Mouse (Mus musculus): ENCODE measurements around the gene Dennd4b.
A peak's percentile ranks its signal among the peaks of the same experiment; 100 is the strongest.
"Not testable (repeated sequence)": the region's sequence is repeated elsewhere in the genome, so short reads cannot be mapped to it uniquely, and the experiment has no call there.

Gene Dennd4b

DNA sequence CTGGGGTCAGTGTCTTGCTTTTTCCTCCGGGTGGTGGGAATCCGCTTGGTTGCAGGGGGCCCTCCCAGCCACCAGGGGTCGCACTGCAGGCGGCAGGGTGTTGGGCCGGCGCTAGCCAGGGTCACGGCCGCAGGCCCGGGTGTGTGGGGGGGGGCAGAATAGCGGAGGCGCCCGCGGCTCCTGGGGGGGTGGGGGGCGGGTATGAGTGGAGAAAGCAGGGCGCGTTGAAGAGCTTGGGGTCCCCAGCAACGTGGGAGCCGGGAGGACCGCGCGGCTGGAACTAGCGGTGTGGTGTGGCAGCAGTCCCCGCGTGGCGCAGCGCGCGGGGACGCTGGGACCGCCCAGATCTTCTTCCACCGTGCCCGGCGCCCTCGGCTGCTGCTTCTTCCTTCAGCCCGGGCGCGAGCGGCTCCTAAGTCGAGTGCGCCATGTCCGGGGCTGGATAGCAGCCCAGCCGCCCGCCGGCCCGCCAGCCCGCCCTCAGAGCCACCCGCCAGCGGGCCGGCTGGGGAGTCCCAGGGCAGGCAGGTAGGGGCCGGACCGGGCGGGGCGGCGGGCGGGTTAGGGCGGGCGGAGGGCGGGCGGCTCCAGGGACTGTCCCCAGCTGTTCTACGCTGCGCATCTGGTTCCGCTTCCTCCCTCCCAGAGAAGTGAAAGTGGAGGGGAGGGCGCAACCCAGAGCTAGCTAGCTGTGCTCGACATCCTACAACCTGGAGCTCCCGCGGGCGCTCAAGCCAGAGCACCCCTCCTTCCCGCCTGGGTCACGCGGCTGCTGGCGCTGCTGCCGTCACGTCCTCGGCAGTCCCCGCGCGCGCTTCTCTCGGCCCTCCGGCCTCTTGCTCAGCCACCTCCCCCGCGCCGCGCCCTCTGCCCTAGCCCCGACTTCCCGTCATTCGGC lies at the start of gene Dennd4b:
TSS of gene Dennd4b (plus strand) at position 152 of the 898 bp plus-strand sequence.
- peak; percentile 93 to 95 for DNase-seq (ENCODE audit: low read depth in 1 of 2, low spot score in 2 of 2)

DNA sequence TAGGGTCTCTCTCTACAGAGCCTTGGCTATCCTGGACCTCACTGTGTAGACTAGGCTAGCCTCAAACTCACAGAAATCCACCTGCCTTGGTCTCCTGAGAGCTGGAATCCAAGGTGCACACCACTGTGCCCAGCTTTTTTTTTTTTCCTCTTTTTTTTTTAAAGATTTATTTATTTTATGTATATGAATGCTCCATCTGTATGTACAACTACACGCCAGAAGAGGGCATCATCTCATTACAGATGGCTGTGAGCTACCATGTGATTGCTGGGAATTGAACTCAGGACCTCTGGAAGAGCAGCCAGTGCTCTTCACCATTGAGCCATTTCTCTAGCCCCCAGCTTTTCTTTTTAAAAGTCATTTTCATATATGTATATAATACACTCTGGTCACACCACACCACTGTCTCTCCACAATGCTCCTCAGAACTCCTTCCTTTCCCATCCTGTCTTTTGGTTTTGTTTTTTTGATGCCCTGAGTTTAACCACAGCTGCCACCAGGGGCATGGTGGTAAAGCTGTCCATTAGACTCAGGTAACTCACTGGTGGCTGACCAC lies 49.1 kb upstream of the Dennd4b start:
- no peak for DNase-seq (ENCODE audit: low read depth in 1 of 2, low spot score in 2 of 2)

DNA sequence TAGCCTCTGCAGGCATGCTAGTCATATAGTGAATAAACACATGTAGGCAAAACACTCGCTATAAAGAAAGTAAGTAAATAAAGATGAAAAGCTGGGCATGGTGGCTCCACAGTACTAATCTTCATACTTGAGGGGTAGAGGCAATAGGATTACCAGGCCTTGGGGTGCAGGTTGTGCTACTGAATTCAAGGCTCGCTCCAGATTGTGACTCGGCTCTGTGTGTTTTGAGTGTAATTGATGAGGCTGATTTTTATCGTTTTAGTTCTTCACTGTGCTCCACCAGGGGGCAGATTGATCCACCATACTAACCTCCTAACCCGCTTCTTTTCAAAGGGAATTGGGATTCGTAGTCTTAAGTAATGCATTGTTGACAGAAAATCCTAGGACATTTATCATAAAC lies 44.9 kb upstream of the Dennd4b start:
- DNase-seq (ENCODE audit: low read depth in 1 of 2, low spot score in 2 of 2): no peak

DNA sequence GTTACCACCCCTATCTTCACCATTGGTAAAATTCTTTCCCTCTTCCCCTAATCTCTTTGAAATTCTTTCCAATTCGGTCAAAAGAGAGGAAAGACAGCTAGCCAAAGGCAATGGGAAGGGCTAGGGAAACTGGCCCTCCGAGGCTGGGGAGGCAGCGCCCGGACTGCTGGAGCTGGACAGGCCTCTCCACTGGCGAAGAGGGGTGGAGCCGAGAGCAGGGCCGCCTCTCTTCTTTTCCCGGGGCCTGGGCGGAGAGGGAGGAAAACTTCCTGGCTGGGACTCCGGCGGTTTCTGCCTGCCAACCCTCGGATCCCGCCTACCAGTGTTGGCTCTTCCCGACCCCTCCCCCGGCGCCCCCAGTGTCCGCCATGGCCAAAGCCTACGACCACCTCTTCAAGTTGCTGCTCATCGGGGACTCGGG lies 44.4 kb upstream of the Dennd4b start:
- no peak for DNase-seq (ENCODE audit: low read depth in 1 of 2, low spot score in 2 of 2)

DNA sequence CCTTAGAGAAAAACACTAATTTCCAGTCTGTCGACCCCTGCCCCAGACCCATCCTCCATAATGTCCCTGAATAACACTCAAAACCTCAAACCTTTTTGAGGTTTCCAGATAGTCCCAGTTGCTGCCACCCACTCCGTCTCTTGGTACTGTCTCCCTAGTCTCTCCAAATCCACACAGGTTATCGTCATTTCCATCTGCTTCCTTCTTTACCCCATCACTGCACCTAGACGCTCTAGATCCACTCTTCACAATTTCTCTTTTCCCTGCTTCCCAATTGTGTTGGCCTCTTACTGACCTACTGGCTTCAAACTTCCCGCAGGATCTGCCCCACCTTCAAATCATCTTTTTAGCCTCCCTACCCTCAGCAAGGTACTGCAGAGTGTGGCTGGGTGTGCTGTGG lies 43.9 kb upstream of the Dennd4b start:
- no peak for DNase-seq (ENCODE audit: low read depth in 1 of 2, low spot score in 2 of 2)

DNA sequence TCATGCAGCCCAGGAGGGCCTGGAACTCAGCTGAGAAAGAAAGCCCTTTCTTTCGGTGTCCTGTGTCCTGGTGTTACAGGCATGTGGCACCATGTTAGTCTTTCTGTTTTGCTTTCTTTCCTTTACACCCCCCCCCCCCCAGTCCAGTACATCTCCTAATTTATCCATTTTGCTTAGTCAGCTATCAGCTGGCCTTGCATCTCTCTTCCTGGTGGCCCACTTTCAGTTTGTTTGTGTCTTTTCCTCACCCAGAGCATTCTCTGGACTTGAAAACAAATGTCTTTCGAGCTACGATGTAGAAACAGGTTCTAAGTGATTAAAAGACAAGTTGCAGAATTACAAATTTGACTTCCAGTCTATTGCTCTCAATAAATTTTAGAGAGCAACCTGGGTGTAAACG lies 42.5 kb upstream of the Dennd4b start:
- DNase-seq (ENCODE audit: low read depth in 1 of 2, low spot score in 2 of 2): no peak

DNA sequence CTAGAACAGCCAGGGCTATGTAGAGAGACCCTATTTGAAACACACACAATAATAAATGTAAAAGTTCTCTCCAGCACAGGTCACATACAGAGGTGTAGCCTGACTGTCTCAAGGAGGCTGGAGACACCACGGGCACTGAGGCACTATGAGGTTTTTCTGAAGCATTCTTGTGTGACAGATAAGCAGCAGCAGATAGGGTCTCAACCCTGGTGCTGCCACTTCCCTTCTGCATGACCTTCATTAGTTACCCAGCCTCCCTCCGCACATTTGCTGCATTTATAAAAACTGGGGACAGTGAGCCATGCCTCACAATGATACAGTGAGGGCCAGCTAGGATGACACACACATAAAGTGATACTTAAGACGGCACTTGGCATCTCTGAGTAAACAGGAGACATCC lies 42.0 kb upstream of the Dennd4b start:
- no peak for DNase-seq (ENCODE audit: low read depth in 1 of 2, low spot score in 2 of 2)

DNA sequence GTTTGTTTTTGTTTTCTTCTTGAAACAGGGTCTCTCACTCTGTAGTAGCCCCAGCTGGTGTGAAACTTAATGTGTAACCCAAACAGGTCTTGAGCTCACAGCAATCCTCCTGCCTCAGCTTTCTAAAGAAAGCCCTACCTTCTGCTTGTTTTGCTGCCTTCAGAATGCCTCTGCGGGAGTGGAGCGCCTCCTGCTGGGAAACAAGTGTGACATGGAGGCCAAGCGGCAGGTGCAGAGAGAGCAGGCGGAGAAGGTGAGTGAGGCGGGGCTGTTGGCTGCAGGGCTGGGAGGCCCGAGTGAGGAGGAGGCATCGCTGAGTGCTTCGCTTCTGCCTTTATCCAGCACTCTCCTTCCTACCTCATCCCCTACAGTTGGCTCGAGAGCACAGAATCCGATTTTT lies 40.7 kb upstream of the Dennd4b start:
- DNase-seq (ENCODE audit: low read depth in 1 of 2, low spot score in 2 of 2): no peak

DNA sequence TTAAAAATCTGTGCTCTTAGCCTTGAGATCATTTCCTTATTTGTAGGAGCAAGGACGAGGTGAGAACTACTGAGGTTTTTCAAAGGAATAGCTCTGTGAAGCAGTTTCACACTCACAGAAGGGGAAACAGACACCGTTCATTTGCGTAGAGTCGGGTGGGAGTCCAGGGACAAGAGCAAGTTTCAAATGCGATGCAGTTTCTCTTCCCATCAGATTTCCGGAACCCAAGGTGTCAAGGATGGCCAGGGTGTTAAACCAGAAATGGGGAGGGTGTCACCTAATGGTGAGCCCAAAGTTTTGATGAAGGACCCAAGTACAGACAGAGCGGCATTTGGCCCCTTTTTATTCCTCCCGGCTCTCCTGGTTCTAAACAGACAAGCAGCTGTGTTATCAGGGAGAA lies 33.9 kb upstream of the Dennd4b start:
- no peak for DNase-seq (ENCODE audit: low read depth in 1 of 2, low spot score in 2 of 2)

DNA sequence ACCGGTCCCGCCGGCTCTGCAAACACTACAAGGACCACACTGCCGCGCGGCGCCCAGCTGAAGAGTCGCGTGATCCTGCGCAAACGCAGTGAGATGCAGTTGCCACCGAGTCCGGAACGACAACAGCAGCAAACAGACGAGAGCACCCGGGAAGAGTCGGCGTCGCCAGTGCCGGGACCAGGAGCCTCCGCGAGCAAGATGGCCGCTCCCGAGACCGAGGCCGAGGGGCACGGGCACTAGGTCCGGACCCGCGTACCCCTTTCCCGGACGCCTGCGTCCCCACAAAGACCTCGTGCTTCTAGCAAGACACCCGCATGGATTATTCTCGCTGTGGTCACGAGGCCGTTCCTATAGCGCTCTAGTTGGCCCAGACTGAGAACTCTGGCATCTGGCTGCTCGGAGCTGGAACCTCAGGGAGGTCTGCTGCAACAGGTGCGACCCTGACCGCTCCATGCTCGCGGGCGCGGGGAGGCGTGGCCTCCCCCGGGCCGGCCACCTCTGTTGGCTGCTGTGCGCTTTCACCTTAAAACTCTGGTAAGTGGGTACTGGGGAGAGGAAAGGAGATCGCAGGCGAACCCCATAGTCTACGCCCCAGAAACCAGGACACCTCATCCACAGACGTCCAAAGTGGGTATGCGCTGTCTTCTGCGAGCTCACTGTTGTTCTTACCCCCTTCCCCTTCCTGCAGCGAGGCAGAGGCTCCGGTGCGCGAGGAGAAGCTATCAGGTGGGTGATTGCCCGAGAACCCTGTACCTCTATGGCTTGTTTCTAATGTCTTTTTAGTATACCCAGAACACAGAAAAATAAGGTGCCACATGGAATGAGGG lies 33.3 kb upstream of the Dennd4b start, which contains the start of gene Jtb:
TSS of gene Jtb (plus strand) at position 91 of the 827 bp plus-strand sequence.
- DNase-seq (ENCODE audit: low read depth in 1 of 2, low spot score in 2 of 2): peak; percentile 78 to 83

DNA sequence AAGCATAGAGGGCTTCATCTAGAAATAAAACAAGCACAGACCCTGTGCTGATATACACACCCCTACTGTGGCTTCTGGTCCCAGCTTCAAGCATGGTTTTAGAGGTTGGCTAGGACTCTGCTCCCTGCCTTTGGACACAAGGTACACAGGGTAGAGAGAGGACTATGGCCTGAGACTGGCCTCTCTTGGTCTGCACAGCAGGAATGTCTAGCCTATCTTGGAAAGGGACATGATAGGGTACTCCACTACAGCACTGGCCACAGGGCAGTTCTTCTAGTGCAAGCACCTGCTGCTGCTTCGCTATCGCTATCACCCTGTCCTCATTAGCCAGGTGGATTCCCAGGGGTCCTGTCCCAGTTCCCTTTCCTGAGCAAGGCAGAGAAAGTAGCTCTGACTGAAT lies 23.7 kb upstream of the Dennd4b start:
- DNase-seq (ENCODE audit: low read depth in 1 of 2, low spot score in 2 of 2): no peak

DNA sequence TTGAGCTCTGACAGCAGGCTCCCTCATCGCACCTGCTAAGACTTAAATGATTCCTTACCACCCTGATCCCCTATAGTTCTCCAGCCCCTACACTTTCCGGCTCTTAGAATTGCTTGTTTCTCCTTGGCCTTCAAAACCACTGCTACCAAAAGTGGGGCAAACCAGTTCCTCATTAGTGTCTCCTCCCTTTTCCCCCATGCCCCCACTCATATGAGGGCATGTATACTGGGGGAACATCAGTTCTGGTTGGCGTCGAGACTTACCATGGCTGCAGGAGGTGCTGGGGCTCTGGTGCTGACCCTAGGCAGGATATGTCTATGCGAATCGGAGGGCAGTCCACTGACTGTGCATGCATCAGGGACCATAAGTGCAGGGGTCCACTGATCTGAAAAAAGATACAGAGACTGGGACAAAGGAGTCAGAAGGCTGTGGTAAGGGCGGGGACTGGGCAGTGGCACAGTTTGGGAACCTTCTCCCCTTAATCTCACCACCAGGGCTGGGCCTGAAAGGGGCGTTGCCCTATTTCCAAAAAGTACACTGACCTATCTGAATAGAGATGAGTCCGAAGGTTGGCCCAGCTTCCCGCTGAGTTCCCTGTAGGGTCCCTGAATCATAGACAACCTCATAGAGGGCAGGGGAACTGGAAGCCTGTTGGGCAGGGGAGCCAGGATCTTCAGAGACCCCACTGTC lies 23.2 kb upstream of the Dennd4b start:
- DNase-seq (ENCODE audit: low read depth in 1 of 2, low spot score in 2 of 2): no peak

DNA sequence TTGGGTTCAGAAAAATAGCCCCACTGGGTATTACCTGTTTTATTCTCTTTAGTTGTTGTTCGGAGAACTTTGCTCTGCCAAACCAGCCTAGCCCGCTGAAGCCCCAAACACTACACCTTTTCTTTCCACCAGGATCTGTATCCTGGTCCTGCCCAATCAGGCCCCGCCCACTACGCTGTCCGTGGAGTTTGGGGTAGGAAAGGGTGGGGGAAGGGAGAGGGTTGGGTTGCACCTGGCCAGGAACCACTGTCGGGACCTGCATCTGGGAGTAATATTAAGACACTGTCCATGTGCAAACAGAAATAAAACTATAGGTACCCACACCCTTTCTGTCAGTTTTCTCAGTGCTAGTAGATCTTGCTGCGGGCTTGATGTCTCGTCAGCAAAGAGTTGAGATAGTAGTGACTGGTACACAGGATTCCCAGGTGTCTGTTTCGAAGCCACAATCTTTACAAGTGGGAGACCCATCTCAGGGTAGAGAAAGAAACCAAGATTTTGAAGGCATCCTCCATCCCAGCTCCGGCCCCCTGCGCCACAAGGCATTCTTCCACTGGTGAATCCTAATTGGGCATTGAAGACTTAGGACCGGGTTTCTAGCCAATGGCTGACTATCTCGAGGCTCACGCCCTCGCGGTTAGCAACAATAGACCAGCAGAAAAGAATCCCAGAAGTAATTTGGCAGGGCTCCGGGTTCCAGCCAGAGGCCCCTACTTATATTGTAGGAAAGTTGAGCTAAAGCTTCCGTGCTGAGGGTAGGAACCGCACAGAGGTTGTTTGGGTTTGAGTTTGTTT lies 21.8 kb upstream of the Dennd4b start, which contains the start of gene Creb3l4:
TSS of gene Creb3l4 (minus strand) at position 529 of the 792 bp plus-strand sequence.
- DNase-seq (ENCODE audit: low read depth in 1 of 2, low spot score in 2 of 2): no peak

DNA sequence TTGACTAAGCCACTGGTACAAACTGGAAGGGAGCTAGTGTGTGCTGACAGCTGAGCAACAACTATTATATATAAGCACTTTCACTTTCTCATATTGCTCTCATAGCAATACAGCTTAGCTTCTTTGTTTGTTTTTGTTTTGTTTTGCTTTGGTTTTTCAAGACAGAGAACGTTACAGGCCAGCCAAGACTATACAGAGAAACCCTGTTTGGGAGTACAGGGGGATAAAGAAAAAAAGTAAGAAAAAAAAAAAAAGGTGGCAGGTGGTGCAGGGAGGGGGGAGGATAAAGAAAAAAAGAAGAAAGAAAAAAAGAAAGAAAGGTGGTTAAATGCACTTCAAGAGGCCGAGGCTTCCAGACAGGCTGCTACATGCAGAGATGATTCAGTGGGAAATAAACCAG lies 19.6 kb upstream of the Dennd4b start:
- DNase-seq (ENCODE audit: low read depth in 1 of 2, low spot score in 2 of 2): no peak

DNA sequence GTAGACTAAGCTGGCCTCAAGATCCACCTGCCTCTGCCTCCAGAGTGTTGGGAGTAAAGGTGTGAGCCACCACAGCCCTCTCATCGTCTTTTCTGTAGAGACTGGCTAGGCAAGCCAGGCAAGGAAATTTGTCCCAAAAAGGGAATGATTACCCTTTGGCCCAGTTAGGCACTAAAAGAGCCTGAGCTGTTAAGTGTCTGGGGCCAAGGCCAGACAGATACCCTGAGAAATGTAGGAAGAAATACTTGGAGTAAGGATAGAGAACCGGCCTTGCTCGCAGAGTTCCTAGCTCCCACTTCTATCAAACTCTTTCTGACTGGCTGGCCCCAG lies 17.4 kb upstream of the Dennd4b start:
- DNase-seq (ENCODE audit: low read depth in 1 of 2, low spot score in 2 of 2): no peak

DNA sequence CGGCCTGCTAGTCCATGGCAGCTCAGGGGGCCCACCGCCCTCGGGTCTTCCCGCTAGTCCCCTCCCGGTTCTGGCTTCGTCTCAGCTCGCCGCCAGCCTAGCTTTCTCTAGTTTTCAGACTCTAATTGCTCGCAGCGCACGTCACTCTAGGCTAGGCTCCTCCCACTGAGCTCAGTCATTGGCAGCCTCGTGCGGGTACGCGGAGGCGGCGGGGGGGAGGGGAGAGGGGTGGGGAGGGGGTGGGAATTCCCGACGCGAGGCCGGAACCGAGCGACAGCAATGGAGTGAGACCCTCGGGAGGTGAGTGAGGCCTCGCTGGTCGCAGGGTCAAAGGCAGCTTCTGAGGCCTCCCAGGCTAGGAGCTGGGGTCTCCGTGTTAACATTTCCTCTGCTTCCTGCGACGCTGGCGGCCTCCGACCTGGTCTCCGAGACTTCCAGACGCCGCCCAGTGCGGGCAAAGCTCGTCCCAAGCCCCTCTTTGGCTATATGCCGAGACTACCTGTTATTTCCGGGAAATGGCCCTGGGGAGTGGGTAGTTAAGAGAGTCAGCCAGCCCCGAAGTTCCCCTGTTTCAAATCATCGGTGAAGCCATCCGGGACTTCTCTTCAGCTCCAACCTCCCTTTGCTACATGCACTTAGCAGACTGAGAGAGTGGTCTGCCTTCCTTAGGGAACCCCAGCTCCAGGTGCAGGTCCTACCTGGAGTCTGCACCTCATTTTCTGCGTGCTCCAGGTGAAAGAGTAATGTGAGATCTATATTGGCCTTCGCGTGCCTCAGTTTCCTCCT lies 16.8 kb upstream of the Dennd4b start, which contains the start of gene Slc39a1:
TSS of gene Slc39a1 (plus strand) at position 213 of the 786 bp plus-strand sequence.
- peak in 1 of 2 experiments; percentile 75 for DNase-seq (ENCODE audit: low read depth in 1 of 2, low spot score in 2 of 2)

DNA sequence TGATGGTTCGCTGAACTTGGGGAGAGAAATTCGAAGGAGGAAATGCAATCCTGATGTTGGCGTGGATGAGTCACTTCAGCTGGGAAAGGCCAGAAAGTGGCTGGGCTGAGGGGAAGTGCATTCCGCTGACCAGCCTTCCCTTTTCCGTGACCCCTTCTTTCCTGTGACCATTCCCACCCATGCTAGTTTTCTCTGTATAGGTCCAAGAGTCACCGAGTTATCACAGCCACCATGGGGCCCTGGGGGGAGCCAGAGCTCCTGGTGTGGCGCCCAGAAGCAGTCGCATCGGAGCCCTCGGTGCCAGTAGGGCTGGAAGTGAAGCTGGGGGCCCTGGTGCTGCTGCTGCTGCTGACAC lies 16.3 kb upstream of the Dennd4b start:
- DNase-seq (ENCODE audit: low read depth in 1 of 2, low spot score in 2 of 2): no peak

DNA sequence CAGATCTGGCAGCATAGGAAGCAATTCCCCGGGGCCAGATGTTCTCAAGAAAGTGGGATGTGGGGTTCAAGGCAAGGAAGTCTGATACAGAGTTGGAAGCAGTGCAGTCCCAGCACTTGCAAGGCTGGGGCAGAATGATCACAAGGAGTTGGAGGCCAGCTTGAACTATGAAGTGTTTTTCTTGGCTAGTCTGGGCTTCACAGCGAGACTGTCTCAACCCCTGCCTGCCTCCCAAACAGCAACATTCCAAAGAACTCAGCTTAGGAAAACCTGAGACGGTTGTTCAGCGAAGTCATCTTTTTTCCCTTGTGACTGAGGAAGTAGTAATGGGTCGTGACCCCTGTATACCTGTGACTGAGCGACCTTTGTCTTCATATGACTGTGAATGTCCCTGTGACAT lies 14.2 kb upstream of the Dennd4b start:
- no peak for DNase-seq (ENCODE audit: low read depth in 1 of 2, low spot score in 2 of 2)

DNA sequence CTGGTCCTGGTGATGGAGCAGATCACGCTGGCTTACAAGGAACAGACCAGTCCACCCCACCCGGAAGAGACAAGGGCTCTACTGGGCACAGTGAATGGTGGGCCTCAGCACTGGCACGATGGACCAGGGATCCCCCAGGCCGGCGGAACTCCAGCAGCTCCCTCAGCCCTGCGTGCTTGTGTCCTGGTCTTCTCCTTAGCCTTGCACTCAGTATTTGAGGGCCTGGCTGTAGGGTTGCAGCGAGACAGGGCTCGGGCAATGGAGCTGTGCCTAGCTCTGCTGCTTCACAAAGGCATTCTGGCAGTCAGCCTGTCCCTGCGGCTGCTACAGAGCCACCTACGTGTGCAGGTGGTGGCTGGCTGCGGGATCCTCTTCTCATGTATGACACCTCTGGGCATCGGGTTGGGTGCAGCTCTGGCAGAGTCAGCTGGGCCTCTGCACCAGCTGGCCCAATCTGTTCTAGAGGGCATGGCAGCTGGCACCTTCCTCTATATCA lies 13.2 kb upstream of the Dennd4b start:
- DNase-seq (ENCODE audit: low read depth in 1 of 2, low spot score in 2 of 2): not testable (repeated sequence)

Data from monocyte, adult 2 months (primary cell).